Mouse (Mus musculus): Measurements from ENCODE around the gene Ddx43.

Gene Ddx43

DNA sequence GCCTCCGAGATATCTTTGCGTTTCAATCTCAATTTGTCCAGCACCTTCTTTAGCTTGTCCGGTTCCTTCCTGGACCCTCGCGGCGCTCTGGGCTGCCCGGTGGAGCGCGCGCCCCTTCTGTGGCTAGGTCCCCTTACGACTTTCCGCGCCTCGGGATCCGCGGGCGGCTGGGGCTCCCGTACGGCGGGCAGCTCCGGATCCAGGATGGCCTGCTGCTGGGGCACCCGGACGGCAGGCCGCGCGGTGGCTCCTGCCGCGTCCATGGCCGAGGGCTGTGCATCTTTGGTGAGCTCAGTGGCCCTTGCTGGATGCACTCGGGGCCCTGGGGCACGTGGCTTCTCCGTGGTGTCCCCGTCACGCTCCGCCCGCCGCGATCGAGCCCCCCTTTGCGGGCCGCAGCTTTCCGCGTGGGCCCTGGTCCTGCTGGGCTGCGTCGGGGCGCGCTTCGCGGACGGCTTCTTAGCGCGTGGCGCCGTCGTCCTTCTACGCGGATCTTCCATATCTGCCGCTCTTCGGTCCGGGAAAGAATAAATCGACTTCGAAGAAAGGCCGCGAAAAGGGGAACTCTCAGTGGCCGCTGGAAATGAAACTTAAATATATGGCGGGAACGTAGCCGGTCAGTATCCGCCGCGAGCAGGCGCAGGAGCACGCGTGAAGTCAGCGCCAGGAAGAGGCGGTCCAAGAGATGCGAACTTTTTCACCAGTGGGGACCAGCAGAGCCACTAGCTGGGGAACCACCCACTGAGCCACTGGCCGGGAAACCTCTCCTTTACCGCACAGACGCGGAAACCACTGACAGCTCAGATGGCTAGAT lies 47.2 kb downstream of the Ddx43 start, which contains the start of gene Cgas:
TSS of gene Cgas (minus strand) at position 659 of the 814 bp plus-strand sequence.
- DNase-seq (ENCODE audit: low spot score) = peak; percentile 57

GRCm38 (mm10) chr9:78447606-78447972 lies 52.0 kb downstream of the Ddx43 start:
- no peak for DNase-seq (ENCODE audit: low spot score)

GRCm38 (mm10) chr9:78447973-78448873 lies 52.6 kb downstream of the Ddx43 start, which contains the start of the genes Mto1 and Gm17324:
Mto1 (plus strand) TSS chr9:78448208.
Gm17324 (minus strand) TSS chr9:78448786.
- peak; percentile 95 for DNase-seq (ENCODE audit: low spot score)

DNA sequence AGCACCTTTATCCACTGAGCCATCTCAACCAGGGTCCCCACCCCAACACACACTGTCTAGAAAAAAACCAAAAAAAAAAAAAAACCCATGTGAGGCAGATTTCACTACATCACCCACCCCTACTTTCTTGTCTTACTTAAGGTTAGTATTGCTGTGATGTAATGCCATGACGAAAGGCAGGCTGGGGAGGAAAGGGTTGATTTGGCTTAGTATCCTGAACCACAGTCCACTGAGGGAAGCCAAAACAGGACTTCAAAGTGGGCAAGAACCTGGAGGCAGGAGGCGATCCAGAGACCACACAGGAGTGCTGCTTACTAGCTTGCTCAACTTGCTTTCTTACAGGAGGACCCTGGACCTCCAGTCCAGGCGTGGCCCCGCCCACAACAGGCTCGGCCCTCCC lies 54.8 kb downstream of the Ddx43 start:
- no peak for DNase-seq (ENCODE audit: low spot score)

DNA sequence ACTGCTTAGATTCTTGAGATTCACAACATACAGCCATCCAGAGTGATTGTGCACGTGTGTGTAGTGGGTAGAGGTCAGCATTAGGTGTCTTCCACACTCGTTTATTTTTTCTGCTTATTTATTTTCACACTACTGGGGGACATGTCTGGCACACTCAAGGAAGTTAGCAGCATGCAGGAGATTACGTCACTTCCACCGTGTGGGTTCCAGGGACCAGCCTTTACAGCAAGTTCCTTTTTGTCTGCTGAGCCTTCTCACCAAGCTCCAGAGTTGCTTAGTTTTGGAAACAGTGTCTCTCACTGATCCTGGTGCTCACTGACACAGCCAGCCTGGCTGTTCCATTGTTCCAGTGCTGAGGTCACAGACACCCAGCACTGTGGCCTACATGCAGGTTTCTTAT lies 55.8 kb downstream of the Ddx43 start:
- DNase-seq (ENCODE audit: low spot score) = no peak

DNA sequence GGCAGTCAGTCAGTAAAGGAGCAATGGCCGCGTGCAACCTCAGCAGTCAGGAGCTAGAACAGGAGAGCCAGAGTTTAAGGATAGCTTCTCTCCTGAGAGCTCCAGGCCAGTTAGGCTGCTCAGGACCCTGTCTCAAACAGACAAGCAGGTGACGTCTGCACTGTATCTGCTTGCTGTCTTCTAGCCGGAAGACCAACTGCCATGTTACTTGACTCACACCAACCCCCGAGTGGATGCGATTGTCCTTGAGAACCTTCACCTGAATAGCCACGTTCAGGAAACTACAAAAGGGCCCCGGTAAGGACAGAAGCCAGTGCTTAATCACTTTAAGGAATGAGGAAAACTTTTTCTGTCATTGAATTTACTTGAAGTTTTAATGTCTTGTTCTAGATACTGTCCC lies 61.4 kb downstream of the Ddx43 start:
- no peak for DNase-seq (ENCODE audit: low spot score)

GRCm38 (mm10) chr9:78463337-78463736 lies 67.8 kb downstream of the Ddx43 start:
- DNase-seq (ENCODE audit: low spot score) = no peak

DNA sequence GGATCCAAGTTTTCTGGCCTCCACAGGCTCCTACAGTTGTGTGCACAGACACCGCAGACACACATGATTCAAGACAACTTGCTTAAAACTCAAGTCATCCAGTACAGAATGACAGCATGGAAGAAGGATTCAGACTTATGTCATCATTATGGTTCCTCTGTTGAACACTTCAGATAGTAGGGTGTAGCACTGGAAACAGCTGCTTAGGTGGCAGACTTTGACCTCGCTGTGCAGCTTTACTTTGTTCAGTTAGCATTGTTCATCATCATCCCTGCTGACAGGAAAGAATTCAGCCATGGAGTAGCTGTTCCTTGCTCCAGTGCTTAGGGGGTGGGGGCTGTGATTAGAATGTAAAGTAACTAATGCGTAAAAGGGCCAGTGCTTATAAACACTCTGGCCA lies 70.1 kb downstream of the Ddx43 start:
- no peak for DNase-seq (ENCODE audit: low spot score)
